Mouse (Mus musculus) MEL (cell line): ENCODE data around the gene Mettl11b.

Experiments
- POLR2A ChIP-seq, 2 experiments: IDR thresholded peaks; 2 replicates each; pipeline ENCODE4 v1.6.1; 2011 to 2012; ENCODE audit warnings: low read length in 2 of 2, mild to moderate bottlenecking in 2 of 2, control low read depth in 1 of 2, improper control_type of control experiment in 1 of 2, low read depth in 1 of 2, moderate library complexity in 1 of 2; ENCODE audit not compliant: control insufficient read depth in 1 of 2, insufficient read depth in 1 of 2, poor library complexity in 1 of 2
- TAL1 ChIP-seq: IDR thresholded peaks from 2 replicates; pipeline ENCODE4 v1.6.1; 2012; ENCODE audit warnings: mild to moderate bottlenecking, inconsistent platforms, low read length, moderate library complexity, mixed read lengths
- UBTF ChIP-seq: IDR thresholded peaks from 2 replicates; pipeline ENCODE4 v1.6.1; 2012; ENCODE audit warnings: low read depth, mild to moderate bottlenecking, inconsistent platforms, low read length, improper control_type of control experiment, moderate library complexity, borderline replicate concordance; ENCODE audit not compliant: insufficient read depth

DNA sequence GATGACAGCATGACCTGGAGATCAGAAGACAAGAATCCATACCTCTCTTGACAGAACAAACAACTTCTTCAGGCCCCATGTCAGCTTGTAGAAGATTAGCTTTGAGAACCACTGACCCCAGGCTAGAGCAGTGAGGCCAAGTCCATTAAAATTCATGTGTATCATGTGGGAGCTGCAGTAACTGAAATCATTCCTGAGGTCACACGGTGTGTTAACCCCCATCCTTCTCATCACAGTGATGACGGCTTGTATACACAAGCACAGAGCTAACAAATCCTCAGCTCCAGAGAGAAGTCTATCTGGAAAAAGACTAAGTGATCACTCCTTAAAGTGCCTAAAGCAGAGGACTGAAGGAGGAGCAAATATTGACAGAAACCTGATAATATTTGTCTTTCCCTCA is 68.0 kb downstream of the Mettl11b start:
- no peak for TF ChIP-seq UBTF
- TF ChIP-seq TAL1: no peak
- TF ChIP-seq POLR2A (IDR thresholded peaks at IDR 0.05; ENCODE audit: control insufficient read depth in 1 of 2, insufficient read depth in 1 of 2, low read depth in 1 of 2, low read length in 2 of 2, poor library complexity in 1 of 2): no peak
